Mouse (Mus musculus): ENCODE data around the gene Gm49325. TPM values are rescaled to one million over a fixed set of nuclear protein-coding genes. Genes with fewer than 3 reads are reported as not detected.

Gm49325 gene
- polyA plus RNA-seq, 1 experiment from 2014 or later, result 8.0 TPM

DNA sequence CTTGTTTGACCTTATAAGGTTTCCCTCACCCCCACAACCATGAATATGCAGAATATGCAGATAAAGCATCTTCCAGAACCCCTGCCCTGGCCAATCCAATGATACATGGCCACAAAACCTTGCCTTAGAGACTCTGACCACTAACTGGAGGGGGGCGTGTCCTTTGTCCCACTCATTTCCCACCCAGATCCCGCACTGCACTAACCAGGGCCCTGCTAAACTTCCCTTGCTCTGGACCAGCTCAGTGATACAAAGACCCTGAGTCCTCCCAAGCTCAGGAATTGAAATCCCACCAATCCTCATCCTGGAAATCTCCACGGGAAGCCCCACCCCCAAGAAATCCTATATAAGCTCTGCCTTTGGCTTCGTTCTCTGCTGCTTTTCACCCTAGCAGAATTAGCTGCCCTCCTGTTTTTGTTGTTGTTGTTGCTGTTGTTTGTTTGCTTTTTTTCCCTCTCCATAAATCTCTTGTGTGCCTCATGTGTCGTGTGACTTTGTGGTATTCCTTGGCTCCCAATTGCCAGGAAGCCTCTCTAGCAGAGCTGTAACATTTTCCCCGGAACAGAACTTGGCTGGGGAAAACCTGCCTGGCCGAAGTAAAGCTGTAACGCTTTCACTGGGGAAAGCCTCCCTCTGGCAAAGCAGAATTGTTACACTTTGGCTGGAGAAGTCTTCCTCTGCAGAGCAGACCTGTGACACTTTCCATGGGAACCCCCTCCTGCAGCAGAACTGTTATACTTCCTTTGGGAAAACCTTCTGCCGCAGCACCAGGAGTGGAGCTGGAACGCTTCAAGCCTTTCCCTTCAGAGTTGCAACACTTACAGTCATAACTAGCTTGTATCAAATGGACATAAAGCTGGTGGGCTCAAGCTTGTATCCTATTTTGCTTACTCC, 25.7 kb upstream of the Gm49325 start:
- H3K27me3 ChIP-seq (replicated peaks; ENCODE audit: low read depth, poor library complexity, severe bottlenecking), result no peaks in the 10 kb centered on the region
- 62% methylated on average over 10 of the region's 10 CpGs for WGBS
- H3K36me3 ChIP-seq (replicated peaks), result no peaks in the 10 kb centered on the region

DNA sequence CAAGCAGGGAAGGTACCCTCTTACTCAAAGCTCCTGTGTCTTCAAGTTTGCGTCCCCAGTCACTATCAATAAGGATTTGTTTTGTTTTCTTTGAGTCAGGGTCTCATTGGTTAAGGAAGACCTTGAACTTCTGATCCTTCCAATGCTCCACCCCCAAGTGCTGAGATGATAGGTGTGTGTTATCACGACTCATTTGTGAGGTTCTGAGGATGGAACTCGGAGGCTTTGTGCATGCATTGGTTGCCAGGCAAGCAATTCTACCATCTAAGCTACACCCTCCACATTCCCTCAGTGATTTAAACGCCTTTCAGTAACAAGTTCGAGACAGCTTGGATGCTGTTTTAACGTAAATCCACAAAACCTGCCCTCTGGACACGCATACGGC, 25.0 kb upstream of the Gm49325 start:
- Histone ChIP-seq H3K27ac (replicated peaks) (peak overlapping the region; percentile 92), H3K4me3 (peak overlapping the region; percentile 75), H3K36me3 (replicated peaks) (peaks cover 5% of the 10 kb centered on the region; the same call in 1 of the 2 replicates), H3K4me1 (peaks cover 34% of the 10 kb centered on the region), H3K27me3 (replicated peaks; ENCODE audit: low read depth, poor library complexity, severe bottlenecking) (no peaks in the 10 kb centered on the region), H3K9me3 (no peaks in the 10 kb centered on the region)
- 12% methylated on average over 8 of the region's 8 CpGs for WGBS
- DNase-seq (ENCODE audit: low spot score), result no peak

More for the DNA sequence above, 25.7 kb upstream of the Gm49325 start:
- H3K4me3 ChIP-seq, result no peak overlapping the region; the same call in 1 of the 2 replicates
- DNase-seq (ENCODE audit: low spot score), result no peak
- no peak overlapping the region; the same call in 1 of the 2 replicates for H3K27ac ChIP-seq (replicated peaks)
- peaks cover 34% of the 10 kb centered on the region for H3K4me1 ChIP-seq
- H3K9me3 ChIP-seq, result no peaks in the 10 kb centered on the region

DNA sequence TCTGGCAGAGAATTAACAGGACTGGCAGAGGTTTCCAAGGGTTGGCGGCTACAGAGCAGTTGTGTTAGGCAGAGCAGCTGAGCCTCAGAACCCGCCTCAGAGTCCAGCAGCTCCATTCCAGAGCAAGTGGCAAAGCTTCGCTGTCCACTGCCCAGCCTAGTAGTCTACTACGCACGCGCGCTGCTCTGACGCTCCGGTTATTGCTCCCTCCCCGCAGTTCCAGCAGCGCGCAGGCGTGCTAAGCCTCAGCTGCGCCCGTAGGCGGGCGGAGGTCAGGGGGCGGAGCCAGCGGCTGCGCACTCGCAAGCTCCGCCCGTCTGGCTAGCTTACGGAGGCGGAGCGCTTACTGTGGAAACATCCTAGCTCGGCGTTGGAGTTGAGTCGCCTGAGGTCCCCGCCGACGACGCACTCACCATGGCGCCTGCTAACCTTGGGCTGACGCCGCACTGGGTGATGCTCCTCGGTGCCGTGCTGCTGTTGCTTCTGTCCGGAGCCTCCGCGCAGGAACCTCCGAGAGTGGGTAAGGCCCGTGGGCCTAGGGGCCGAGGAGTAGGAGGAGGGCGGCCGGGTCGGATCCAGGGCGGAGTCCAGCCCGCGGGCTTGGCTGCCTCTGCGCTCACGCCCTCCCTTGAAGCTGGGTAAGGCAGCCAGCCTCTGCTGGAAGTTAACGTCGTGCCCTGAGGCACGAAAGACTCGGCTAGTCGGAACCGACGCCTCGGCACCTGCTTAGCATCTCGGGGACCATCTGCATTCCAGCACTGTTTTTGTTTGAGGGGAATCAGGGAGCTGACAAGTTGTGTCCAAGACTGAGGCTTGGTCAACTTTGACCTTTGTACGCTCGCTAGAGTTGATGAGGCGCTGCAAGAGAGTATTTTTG, 24.4 kb upstream of the Gm49325 start, which contains the start of gene Pttg1ip:
Pttg1ip (plus strand) TSS at position 313 of the 877 bp plus-strand sequence.
- Histone ChIP-seq H3K4me1 (peaks cover 35% of the 10 kb centered on the region), H3K27me3 (replicated peaks; ENCODE audit: low read depth, poor library complexity, severe bottlenecking) (no peaks in the 10 kb centered on the region), H3K9me3 (no peaks in the 10 kb centered on the region), H3K4me3 (peak within 1 kb of the TSS; percentile 75), H3K36me3 (replicated peaks) (peaks cover 6% of the 10 kb centered on the region), H3K27ac (replicated peaks) (peak within 1 kb of the TSS; percentile 92)
- WGBS, result under 1% methylated on average over 64 of the region's 64 CpGs
- peak; percentile 97 for DNase-seq (ENCODE audit: low spot score)

DNA sequence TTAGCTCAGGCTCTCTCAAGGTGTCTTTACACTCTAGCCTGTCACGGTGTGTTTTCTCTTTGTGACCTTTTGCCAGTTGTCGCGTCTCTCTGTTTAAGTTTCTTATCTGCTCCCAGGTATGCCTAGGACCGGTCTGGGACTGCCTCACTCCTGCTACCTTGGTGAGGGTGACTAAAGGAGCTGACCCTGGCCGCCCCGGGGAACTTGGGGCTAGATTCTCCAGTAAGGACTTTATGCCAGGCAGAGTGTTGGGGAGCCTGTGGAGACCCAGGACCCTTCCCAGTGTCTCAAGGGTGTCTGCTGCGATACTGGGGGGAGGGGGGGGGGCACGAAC, 23.7 kb upstream of the Gm49325 start:
- peaks cover 37% of the 10 kb centered on the region for H3K4me1 ChIP-seq
- peak overlapping the region; percentile 75 for H3K4me3 ChIP-seq
- WGBS, result 12% methylated on average over 8 of the region's 8 CpGs
- H3K27me3 ChIP-seq (replicated peaks; ENCODE audit: low read depth, poor library complexity, severe bottlenecking), result no peaks in the 10 kb centered on the region
- H3K27ac ChIP-seq (replicated peaks), result peak overlapping the region; percentile 92
- H3K36me3 ChIP-seq (replicated peaks), result peaks cover 12% of the 10 kb centered on the region
- DNase-seq (ENCODE audit: low spot score), result no peak
- H3K9me3 ChIP-seq, result no peaks in the 10 kb centered on the region

DNA sequence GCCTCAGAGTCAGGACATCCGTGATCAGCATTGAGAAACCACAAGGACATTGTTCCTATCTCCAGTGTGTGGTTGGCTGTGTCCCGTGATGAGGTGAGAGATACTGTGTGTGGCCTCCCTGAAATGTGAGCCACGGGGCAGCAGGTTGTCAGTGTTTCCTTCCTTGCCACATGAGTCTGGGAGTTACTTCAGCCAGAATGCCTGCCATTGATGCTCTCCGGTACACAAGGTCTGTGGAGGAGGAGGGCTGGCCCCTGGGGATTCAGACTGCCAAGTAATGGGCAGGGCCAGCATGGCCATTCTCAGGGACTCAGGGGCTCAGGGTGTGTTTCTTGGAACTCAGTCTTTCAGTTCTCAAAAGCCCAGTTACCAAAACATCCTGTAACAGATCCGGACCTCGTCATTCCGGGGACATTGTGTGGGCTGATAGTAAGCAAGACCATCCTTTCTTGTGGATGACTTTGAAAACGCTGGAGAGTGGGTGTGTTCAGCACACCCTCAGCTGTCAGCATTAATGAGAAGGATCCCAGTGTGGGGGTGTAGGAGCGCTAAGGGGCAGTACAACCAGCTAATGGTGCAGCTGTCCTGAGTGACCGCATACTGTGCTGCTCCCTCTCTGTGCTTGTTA, 22.1 kb upstream of the Gm49325 start:
- Histone ChIP-seq H3K9me3 (no peaks in the 10 kb centered on the region), H3K4me3 (no peak overlapping the region), H3K27ac (replicated peaks) (no peak overlapping the region), H3K27me3 (replicated peaks; ENCODE audit: low read depth, poor library complexity, severe bottlenecking) (no peaks in the 10 kb centered on the region), H3K36me3 (replicated peaks) (peaks cover 29% of the 10 kb centered on the region), H3K4me1 (peaks cover 37% of the 10 kb centered on the region)
- WGBS, result 77% methylated on average over 10 of the region's 10 CpGs
- no peak for DNase-seq (ENCODE audit: low spot score)

DNA sequence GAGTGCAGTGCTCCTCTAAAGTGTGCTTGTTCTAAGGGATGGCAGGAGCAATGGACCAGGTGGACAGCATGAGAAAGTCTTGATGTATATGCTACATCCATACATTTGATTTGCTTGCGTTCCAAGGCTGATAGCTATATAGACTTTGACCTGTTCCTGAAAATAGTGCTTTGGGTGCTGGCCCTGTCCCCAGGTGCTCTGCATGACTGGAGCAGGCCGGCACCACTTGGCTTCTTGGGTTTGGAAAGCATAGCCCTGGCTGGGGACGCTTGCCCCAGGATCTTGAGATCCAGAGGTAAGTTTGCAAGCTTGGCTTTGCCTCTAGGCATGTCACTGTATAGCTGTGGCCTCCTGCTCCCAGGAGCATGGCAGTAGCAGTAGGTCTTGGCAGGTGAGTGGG, 19.4 kb upstream of the Gm49325 start:
- no peak overlapping the region for H3K27ac ChIP-seq (replicated peaks)

DNA sequence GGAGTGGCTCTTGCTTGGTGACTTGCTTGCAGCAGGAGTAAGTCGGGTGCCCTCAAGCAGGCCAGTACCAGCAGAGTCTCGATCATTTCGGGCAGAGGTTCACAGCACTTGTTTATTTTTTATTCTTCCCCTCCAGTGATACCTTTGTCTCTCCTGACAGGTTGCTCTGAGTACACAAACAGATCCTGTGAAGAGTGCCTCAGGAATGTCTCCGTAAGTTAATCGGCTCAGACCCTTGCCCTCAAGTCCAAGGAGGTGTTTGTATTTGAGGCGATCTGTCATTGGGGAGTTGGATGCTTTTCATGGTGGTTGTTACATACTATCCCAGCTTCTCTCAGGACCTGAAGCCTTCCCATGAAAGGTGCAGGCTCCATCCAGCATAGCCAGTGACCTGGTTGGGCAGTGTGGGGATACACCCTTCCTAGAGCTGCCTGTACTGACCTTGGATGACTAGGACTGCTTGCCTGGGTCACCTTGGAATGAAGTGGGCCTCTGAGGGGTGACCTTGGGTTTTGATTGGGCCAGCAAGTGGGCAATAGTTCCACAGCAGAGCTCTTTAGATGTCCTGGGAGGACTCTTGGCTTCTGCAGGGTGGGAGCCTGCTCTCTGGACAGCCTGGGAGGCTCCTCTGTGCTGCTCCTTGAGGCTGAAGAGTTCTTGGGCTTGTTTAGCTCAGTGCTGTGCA, 18.8 kb upstream of the Gm49325 start:
- Histone ChIP-seq H3K27me3 (replicated peaks; ENCODE audit: low read depth, poor library complexity, severe bottlenecking) (no peaks in the 10 kb centered on the region), H3K4me1 (peaks cover 22% of the 10 kb centered on the region), H3K27ac (replicated peaks) (no peak overlapping the region; the same call in 1 of the 2 replicates), H3K9me3 (no peaks in the 10 kb centered on the region), H3K4me3 (no peak overlapping the region), H3K36me3 (replicated peaks) (peaks cover 59% of the 10 kb centered on the region)
- 88% methylated on average over 6 of the region's 6 CpGs for WGBS
- no peak for DNase-seq (ENCODE audit: low spot score)

More for the DNA sequence above, 19.4 kb upstream of the Gm49325 start:
- peaks cover 26% of the 10 kb centered on the region for H3K4me1 ChIP-seq
- no peak for DNase-seq (ENCODE audit: low spot score)
- H3K9me3 ChIP-seq, result no peaks in the 10 kb centered on the region
- no peak overlapping the region for H3K4me3 ChIP-seq
- H3K36me3 ChIP-seq (replicated peaks), result peaks cover 53% of the 10 kb centered on the region
- 87% methylated on average over 3 of the region's 3 CpGs for WGBS
- no peaks in the 10 kb centered on the region for H3K27me3 ChIP-seq (replicated peaks; ENCODE audit: low read depth, poor library complexity, severe bottlenecking)

DNA sequence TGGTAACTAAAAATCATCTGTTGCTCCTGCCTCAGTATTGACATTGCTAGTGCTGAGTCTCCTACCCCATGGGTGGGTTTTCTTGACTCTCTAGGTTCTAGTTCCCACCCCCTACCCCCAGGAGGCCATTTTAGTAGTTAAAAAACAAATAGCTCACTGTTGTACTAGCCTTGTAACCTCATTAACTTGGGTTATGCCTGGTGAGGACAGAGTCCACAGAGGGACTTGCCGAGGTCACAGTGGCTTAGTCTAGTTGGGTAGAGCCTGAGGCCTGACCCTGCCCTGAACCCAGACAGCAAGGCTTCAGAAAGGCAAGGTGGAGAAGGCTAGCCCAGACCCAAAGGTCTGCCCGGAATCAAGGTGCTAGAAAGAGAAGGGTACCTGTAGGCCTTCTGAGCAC, 18.0 kb upstream of the Gm49325 start:
- peaks cover 14% of the 10 kb centered on the region for H3K4me1 ChIP-seq
- H3K27ac ChIP-seq (replicated peaks), result no peak overlapping the region
- 85% methylated on average over 2 of the region's 2 CpGs for WGBS
- H3K36me3 ChIP-seq (replicated peaks), result peaks cover 67% of the 10 kb centered on the region
- H3K4me3 ChIP-seq, result no peak overlapping the region
- no peaks in the 10 kb centered on the region for H3K27me3 ChIP-seq (replicated peaks; ENCODE audit: low read depth, poor library complexity, severe bottlenecking)
- DNase-seq (ENCODE audit: low spot score), result no peak
- H3K9me3 ChIP-seq, result no peaks in the 10 kb centered on the region

DNA sequence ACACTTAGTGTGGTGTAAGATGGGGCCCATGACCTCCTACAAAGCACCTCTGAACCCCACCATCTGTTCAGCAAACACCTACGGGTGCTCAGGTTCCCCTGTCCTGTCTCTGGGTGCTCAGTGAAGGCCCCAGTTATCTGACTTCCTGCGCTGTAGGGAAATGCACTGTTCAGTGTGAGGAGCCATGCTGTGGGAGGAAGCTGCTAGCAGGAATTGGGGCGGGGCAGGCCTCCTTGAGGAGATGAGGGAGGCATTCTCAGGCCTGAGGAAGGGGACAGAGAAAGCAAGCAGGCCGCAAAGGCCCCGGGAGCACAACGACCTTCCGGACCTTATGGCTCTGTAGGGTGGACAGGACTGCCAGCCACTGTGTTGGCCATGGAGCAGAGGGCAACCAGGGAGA, 16.9 kb upstream of the Gm49325 start:
- 81% methylated on average over 7 of the region's 7 CpGs for WGBS

DNA sequence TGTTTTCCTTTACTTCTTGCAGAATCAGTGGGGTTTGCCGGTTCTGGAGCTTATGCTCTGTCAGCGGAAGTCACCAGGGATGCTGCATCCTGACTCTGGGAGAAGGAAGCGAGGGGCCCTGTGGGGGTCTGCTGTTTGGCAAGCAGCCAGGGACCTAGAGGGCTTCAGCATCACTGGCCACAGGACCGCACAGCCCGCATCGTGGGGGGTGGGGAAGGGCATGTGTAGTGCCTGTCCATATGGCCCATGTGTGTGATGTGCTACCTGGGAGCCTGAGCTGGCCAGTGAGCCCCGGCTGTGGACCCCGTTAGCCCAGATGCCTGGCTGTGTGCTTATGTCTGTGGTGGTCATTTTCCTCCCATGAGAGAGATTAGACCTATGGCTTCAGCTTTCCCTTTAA, 16.2 kb upstream of the Gm49325 start:
- 90% methylated on average over 8 of the region's 8 CpGs for WGBS
- Histone ChIP-seq H3K27me3 (replicated peaks; ENCODE audit: low read depth, poor library complexity, severe bottlenecking) (no peaks in the 10 kb centered on the region), H3K4me3 (no peak overlapping the region), H3K36me3 (replicated peaks) (peaks cover 84% of the 10 kb centered on the region), H3K4me1 (peaks cover 2% of the 10 kb centered on the region; the same call in 1 of the 2 replicates), H3K9me3 (no peaks in the 10 kb centered on the region), H3K27ac (replicated peaks) (no peak overlapping the region)
- DNase-seq (ENCODE audit: low spot score), result no peak

More for the DNA sequence above, 16.9 kb upstream of the Gm49325 start:
- H3K36me3 ChIP-seq (replicated peaks), result peaks cover 78% of the 10 kb centered on the region
- no peak overlapping the region for H3K4me3 ChIP-seq
- peaks cover 3% of the 10 kb centered on the region for H3K4me1 ChIP-seq
- H3K27me3 ChIP-seq (replicated peaks; ENCODE audit: low read depth, poor library complexity, severe bottlenecking), result no peaks in the 10 kb centered on the region
- no peak for DNase-seq (ENCODE audit: low spot score)
- H3K9me3 ChIP-seq, result no peaks in the 10 kb centered on the region
- H3K27ac ChIP-seq (replicated peaks), result no peak overlapping the region

DNA sequence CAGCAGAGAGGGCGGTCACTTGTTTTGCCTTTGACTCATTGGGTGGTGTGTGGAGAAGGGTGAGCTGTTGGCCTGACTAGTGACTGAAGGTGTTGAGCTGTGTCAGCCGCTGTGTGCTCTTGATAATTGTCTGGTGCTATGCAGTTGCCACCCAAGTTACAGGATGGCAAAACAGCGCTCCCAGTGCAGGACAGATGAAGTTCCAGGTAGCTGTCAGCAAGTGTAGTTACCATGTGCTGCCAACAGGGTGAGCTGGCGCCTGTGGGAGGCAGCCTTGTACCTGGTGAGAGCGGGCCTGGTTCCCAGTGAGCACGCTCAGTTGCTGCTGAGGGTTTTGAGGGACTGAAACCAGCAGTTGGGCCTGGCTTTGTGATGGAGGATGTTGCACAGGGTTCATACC, 15.2 kb upstream of the Gm49325 start:
- no peak overlapping the region for H3K27ac ChIP-seq (replicated peaks)
- H3K36me3 ChIP-seq (replicated peaks), result peaks cover 90% of the 10 kb centered on the region
- no peaks in the 10 kb centered on the region for H3K9me3 ChIP-seq
- 45% methylated on average over 6 of the region's 6 CpGs for WGBS
- no peak overlapping the region for H3K4me3 ChIP-seq
- peak; percentile 73 for DNase-seq (ENCODE audit: low spot score)
- no peaks in the 10 kb centered on the region for H3K27me3 ChIP-seq (replicated peaks; ENCODE audit: low read depth, poor library complexity, severe bottlenecking)
- peaks cover 2% of the 10 kb centered on the region; the same call in 1 of the 2 replicates for H3K4me1 ChIP-seq

DNA sequence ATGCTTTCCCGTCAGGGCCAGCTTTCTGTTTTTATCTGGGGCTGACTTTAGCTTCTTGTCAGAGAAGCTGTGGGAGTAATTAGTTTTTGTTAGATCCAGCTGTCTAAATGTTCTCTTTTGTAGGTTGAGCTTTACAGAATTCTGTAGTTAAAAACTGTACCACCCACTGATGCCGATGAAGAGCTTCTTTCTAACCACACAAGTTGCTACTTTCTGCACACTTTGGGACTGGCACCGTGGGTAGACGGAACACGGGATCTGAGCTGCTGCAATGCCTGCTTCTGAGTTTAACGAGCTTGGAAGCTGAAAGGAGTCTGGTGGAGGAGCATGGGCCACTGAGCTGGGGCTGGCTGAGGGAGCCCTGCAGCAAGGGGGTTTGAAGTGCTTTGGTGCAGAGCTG, 14.5 kb upstream of the Gm49325 start:
- peaks cover 97% of the 10 kb centered on the region for H3K36me3 ChIP-seq (replicated peaks)
- H3K4me3 ChIP-seq, result no peak overlapping the region
- H3K9me3 ChIP-seq, result no peaks in the 10 kb centered on the region
- DNase-seq (ENCODE audit: low spot score), result no peak
- peaks cover 2% of the 10 kb centered on the region; the same call in 1 of the 2 replicates for H3K4me1 ChIP-seq
- no peak overlapping the region for H3K27ac ChIP-seq (replicated peaks)
- H3K27me3 ChIP-seq (replicated peaks; ENCODE audit: low read depth, poor library complexity, severe bottlenecking), result no peaks in the 10 kb centered on the region
- WGBS, result 85% methylated on average over 6 of the region's 6 CpGs
